Mouse (Mus musculus): ENCODE measurements around the gene Olfr64. TPM values are rescaled to one million over a fixed set of nuclear protein-coding genes. Genes with fewer than 3 reads are reported as not detected.

Olfr64 gene
- polyA plus RNA-seq, 1 experiment, result not detected

DNA sequence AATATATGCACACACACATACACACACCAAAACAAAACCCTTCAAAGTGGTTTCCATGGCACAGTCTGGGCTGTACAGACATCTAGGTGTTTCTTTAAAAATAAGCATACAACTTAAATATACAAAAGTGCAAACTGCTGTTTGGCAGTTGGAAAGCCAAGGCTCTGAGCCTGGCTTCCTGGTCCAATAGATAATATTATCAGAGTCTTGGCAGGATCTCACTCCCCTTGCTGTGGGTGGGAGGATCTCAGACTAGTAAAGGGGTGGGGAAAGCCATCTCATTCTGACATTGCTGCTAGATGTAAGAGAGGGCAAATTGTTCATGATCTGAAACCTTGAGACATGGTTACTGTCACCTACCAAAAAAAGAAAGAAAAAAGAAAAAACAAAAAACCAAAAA is 23.6 kb downstream of the Olfr64 start:
- no peak overlapping the region for H3K27ac ChIP-seq (ENCODE audit: insufficient read depth, low read length)
- H3K9ac ChIP-seq (ENCODE audit: low read depth, poor library complexity, severe bottlenecking), result no peak overlapping the region
- no peaks in the 10 kb centered on the region for H3K27me3 ChIP-seq (ENCODE audit: control insufficient read depth, insufficient read depth, low read length, poor library complexity, severe bottlenecking)
- no peaks in the 10 kb centered on the region for H3K9me3 ChIP-seq (replicated peaks; ENCODE audit: control insufficient read depth, insufficient read depth, low read length, poor library complexity, severe bottlenecking)
- no peak overlapping the region for H3K4me3 ChIP-seq (ENCODE audit: low read depth, low read length)
- no peaks in the 10 kb centered on the region for H3K36me3 ChIP-seq (ENCODE audit: control insufficient read depth, insufficient read depth, low read length, poor library complexity, severe bottlenecking)
- no peak for TF ChIP-seq EP300 (IDR thresholded peaks at IDR 0.05; ENCODE audit: insufficient read depth, low read depth, low read length)
- TF ChIP-seq CTCF (IDR thresholded peaks at IDR 0.05; ENCODE audit: low read depth, low read length), result no peak
- no peak for TF ChIP-seq POLR2A (IDR thresholded peaks at IDR 0.05; ENCODE audit: insufficient read depth, low read length)
- no peaks in the 10 kb centered on the region for H3K4me1 ChIP-seq (ENCODE audit: control insufficient read depth, insufficient read depth, low read length)

DNA sequence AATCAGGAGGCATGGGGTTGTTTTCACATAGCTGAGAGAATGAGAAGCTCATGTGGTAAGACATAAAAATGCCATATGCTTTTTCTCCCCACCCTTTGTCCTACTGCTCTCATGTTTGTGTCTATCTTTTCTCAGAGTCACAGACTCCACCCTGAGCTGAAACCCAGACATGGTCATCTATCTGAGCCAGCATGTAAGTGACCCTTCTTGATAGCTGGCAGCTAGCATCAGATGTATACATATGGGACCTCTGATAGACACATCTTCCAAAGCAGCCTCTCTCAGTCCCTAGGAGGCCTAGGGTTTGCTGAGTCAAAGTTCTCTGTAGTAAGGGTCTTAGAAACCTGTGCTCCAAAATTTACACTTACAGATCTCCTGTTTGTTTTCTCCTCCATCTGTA is 28.6 kb downstream of the Olfr64 start:
- Histone ChIP-seq H3K9ac (ENCODE audit: low read depth, poor library complexity, severe bottlenecking) (no peak overlapping the region), H3K4me1 (ENCODE audit: control insufficient read depth, insufficient read depth, low read length) (no peaks in the 10 kb centered on the region), H3K4me3 (ENCODE audit: low read depth, low read length) (no peak overlapping the region), H3K27me3 (ENCODE audit: control insufficient read depth, insufficient read depth, low read length, poor library complexity, severe bottlenecking) (no peaks in the 10 kb centered on the region), H3K27ac (ENCODE audit: insufficient read depth, low read length) (no peak overlapping the region), H3K36me3 (ENCODE audit: control insufficient read depth, insufficient read depth, low read length, poor library complexity, severe bottlenecking) (no peaks in the 10 kb centered on the region), H3K9me3 (replicated peaks; ENCODE audit: control insufficient read depth, insufficient read depth, low read length, poor library complexity, severe bottlenecking) (no peaks in the 10 kb centered on the region)
- TF ChIP-seq POLR2A (IDR thresholded peaks at IDR 0.05; ENCODE audit: insufficient read depth, low read length), result no peak
- no peak for TF ChIP-seq CTCF (IDR thresholded peaks at IDR 0.05; ENCODE audit: low read depth, low read length)
- no peak for TF ChIP-seq EP300 (IDR thresholded peaks at IDR 0.05; ENCODE audit: insufficient read depth, low read depth, low read length)

DNA sequence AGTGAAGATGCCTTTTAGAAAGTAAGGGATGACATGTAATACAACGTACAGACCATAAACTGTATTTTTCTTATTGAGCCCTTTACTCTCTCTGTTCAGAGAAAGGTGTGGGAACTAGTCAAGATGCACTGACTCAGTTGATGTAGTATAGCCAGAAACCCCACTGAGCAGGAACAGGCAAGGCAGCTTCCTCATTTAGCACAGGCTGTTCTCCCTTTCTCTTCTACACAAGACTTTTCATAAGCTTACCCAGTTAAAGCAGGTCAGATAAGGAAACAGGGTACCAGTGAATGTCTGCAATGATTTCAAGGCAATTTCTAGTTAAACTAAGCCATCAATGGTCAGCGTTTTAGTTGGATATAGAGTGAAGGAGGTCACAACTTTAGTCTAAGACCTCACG is 32.8 kb downstream of the Olfr64 start:
- H3K4me3 ChIP-seq (ENCODE audit: low read depth, low read length), result no peak overlapping the region
- H3K9me3 ChIP-seq (replicated peaks; ENCODE audit: control insufficient read depth, insufficient read depth, low read length, poor library complexity, severe bottlenecking), result no peaks in the 10 kb centered on the region
- H3K4me1 ChIP-seq (ENCODE audit: control insufficient read depth, insufficient read depth, low read length), result peaks cover 1% of the 10 kb centered on the region
- no peak for TF ChIP-seq CTCF (IDR thresholded peaks at IDR 0.05; ENCODE audit: low read depth, low read length)
- no peak for TF ChIP-seq POLR2A (IDR thresholded peaks at IDR 0.05; ENCODE audit: insufficient read depth, low read length)
- no peak for TF ChIP-seq EP300 (IDR thresholded peaks at IDR 0.05; ENCODE audit: insufficient read depth, low read depth, low read length)
- no peak overlapping the region; the same call in 1 of the 2 replicates for H3K27ac ChIP-seq (ENCODE audit: insufficient read depth, low read length)
- H3K9ac ChIP-seq (ENCODE audit: low read depth, poor library complexity, severe bottlenecking), result no peak overlapping the region
- no peaks in the 10 kb centered on the region for H3K27me3 ChIP-seq (ENCODE audit: control insufficient read depth, insufficient read depth, low read length, poor library complexity, severe bottlenecking)
- H3K36me3 ChIP-seq (ENCODE audit: control insufficient read depth, insufficient read depth, low read length, poor library complexity, severe bottlenecking), result no peaks in the 10 kb centered on the region

GRCm38 (mm10) chr7:103860855-103861254 is 33.4 kb downstream of the Olfr64 start:
- Histone ChIP-seq H3K36me3 (ENCODE audit: control insufficient read depth, insufficient read depth, low read length, poor library complexity, severe bottlenecking) (no peaks in the 10 kb centered on the region), H3K9me3 (replicated peaks; ENCODE audit: control insufficient read depth, insufficient read depth, low read length, poor library complexity, severe bottlenecking) (no peaks in the 10 kb centered on the region), H3K27ac (ENCODE audit: insufficient read depth, low read length) (no peak overlapping the region), H3K9ac (ENCODE audit: low read depth, poor library complexity, severe bottlenecking) (no peak overlapping the region), H3K27me3 (ENCODE audit: control insufficient read depth, insufficient read depth, low read length, poor library complexity, severe bottlenecking) (no peaks in the 10 kb centered on the region), H3K4me1 (ENCODE audit: control insufficient read depth, insufficient read depth, low read length) (peaks cover 1% of the 10 kb centered on the region), H3K4me3 (ENCODE audit: low read depth, low read length) (no peak overlapping the region)
- no peak for TF ChIP-seq CTCF (IDR thresholded peaks at IDR 0.05; ENCODE audit: low read depth, low read length)
- TF ChIP-seq POLR2A (IDR thresholded peaks at IDR 0.05; ENCODE audit: insufficient read depth, low read length), result no peak
- peak; percentile 97 for TF ChIP-seq EP300 (IDR thresholded peaks at IDR 0.05; ENCODE audit: insufficient read depth, low read depth, low read length)

DNA sequence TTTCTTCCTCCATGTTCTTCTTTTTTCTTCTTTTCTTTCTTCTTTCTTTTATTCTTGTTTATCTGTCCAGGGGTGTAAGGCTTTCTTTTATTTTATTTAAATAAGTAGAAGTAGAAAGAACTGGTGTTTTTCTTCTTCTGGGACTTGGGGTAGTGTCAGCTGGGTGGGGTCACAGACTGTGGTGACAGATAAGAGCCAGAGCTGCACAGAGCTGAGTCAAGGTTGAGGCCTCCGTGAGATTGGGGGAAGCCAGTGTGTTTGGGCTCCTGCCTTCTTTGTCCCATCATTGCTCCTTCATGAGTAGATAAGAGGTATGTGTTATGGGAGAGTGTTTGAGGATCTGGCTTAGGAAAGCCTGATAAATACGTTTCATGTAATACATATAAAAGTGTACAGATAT is 35.2 kb downstream of the Olfr64 start:
- H3K4me3 ChIP-seq (ENCODE audit: low read depth, low read length), result no peak overlapping the region
- no peaks in the 10 kb centered on the region for H3K27me3 ChIP-seq (ENCODE audit: control insufficient read depth, insufficient read depth, low read length, poor library complexity, severe bottlenecking)
- H3K9me3 ChIP-seq (replicated peaks; ENCODE audit: control insufficient read depth, insufficient read depth, low read length, poor library complexity, severe bottlenecking), result no peaks in the 10 kb centered on the region
- H3K4me1 ChIP-seq (ENCODE audit: control insufficient read depth, insufficient read depth, low read length), result peaks cover 1% of the 10 kb centered on the region
- no peak overlapping the region for H3K9ac ChIP-seq (ENCODE audit: low read depth, poor library complexity, severe bottlenecking)
- no peak for TF ChIP-seq EP300 (IDR thresholded peaks at IDR 0.05; ENCODE audit: insufficient read depth, low read depth, low read length)
- no peak for TF ChIP-seq POLR2A (IDR thresholded peaks at IDR 0.05; ENCODE audit: insufficient read depth, low read length)
- no peak for TF ChIP-seq CTCF (IDR thresholded peaks at IDR 0.05; ENCODE audit: low read depth, low read length)
- no peaks in the 10 kb centered on the region for H3K36me3 ChIP-seq (ENCODE audit: control insufficient read depth, insufficient read depth, low read length, poor library complexity, severe bottlenecking)
- H3K27ac ChIP-seq (ENCODE audit: insufficient read depth, low read length), result no peak overlapping the region

DNA sequence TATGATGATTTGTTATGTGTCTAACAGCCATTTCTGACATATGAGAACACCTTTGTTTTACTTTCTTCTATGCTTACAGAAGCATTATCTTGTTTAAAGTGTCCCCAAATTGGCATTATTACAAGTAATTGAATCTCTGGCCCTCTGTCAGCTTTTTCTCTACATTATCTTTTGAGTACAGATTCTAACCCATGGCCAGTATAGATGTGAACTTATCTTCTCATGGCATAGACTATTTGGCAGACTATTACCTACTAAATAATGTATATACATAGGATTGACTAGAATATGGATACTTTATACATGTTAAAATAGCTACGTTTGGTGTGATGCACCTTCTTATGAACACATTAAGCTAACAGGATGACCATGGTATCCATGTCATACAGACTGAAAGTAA is 39.6 kb downstream of the Olfr64 start:
- Histone ChIP-seq H3K27ac (ENCODE audit: insufficient read depth, low read length) (no peak overlapping the region), H3K9ac (ENCODE audit: low read depth, poor library complexity, severe bottlenecking) (no peak overlapping the region), H3K4me1 (ENCODE audit: control insufficient read depth, insufficient read depth, low read length) (peaks cover 1% of the 10 kb centered on the region), H3K36me3 (ENCODE audit: control insufficient read depth, insufficient read depth, low read length, poor library complexity, severe bottlenecking) (no peaks in the 10 kb centered on the region), H3K9me3 (replicated peaks; ENCODE audit: control insufficient read depth, insufficient read depth, low read length, poor library complexity, severe bottlenecking) (no peaks in the 10 kb centered on the region), H3K27me3 (ENCODE audit: control insufficient read depth, insufficient read depth, low read length, poor library complexity, severe bottlenecking) (no peaks in the 10 kb centered on the region), H3K4me3 (ENCODE audit: low read depth, low read length) (no peak overlapping the region)
- no peak for TF ChIP-seq POLR2A (IDR thresholded peaks at IDR 0.05; ENCODE audit: insufficient read depth, low read length)
- no peak for TF ChIP-seq CTCF (IDR thresholded peaks at IDR 0.05; ENCODE audit: low read depth, low read length)
- TF ChIP-seq EP300 (IDR thresholded peaks at IDR 0.05; ENCODE audit: insufficient read depth, low read depth, low read length), result no peak
